Mouse (Mus musculus) monocyte, adult 2 months (primary cell): Measurements from ENCODE around the gene Ppp1r14c.
"Not testable (repeated sequence)": the region's sequence is repeated elsewhere in the genome, so short reads cannot be mapped to it uniquely, and the experiment has no call there.

Experiments used
- DNase-seq, 2 experiments: peaks; one replicate each; pipeline ENCODE4 v3.0.0; 2022; ENCODE audit warnings: low spot score in 2 of 2, low read depth in 1 of 2

The Ppp1r14c gene

GRCm38 (mm10) chr10:3466135-3466626 lies 100.3 kb downstream of the Ppp1r14c start:
- no peak for DNase-seq

DNA sequence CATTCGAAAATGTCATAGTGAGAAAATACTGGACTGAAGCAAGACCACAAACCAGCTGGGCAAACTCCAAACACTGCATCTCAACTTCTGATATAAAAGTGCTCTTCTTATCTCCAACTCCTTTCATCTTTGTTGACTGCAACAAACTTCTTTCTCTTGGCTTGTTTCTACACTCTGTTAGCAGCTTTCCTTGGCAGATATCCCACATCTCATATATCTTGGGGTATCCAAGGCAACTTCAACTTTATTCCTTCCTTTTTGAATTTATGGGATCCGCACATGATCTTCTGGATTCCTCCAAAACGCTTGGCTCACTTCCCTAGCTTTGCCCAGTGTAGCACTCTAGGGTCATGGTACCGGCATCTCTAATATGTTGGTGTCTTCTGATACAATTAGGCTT lies 102.7 kb downstream of the Ppp1r14c start:
- DNase-seq: no peak

DNA sequence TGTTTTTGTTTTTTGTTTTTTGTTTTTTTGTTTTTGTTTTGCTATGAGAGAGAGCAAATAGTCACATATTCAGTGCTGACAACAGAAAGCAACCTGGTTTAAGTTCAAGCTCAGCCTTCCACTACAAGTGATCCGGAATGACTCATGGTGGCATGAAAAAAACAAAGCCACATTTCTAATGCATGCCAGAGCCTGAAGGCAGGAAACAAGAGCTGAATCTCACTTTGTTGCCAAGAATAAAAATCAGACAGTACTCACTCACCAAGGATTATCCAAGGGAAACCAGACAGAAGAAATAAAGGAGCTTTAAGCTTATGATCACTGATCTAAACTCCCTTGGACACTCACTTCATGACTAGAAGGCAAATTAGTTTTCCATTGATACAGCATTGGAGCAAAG lies 110.8 kb downstream of the Ppp1r14c start:
- DNase-seq: no peak

DNA sequence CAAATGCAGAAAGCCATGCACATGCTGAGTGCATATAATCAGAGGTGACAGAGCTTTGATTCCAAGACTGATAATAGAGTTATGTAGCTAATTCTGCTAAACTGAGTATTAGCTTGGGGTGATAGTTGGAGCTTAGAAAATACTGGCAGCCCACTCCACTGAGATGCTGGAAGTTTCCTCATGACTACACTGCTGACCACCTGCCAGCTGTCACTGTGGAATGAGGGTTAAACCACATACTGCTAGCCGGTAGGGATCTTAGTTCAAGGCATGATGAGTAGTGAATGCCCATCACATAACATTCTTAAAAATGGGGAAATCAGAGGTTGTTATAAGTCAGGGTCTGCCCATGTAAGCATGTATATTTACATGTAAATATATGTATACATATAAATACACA lies 113.9 kb downstream of the Ppp1r14c start:
- DNase-seq: no peak

DNA sequence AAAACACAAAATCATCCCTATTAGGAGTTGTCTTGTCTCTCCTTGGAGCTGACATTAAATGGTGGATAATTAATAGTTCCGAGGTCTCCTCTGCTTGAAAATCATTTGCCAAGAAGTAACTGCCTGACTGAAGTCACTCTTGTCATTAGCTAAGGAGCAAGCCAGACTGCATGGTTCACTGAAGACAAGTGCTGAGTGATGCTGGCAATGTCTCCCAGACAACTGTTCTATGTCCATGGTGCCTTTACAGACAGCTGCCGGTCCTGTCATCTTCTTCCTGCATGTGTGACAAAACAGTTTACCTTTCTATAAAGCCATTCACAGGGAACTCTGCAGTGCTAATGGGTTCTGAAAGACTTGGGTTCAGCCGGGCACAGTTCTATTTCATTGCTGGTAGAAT lies 124.2 kb downstream of the Ppp1r14c start:
- DNase-seq: no peak

- DNase-seq: no peak
Observed at GRCm38 (mm10) chr10:3496791-3497190, 130.9 kb downstream of the Ppp1r14c start.

GRCm38 (mm10) chr10:3500846-3501245 lies 135.0 kb downstream of the Ppp1r14c start:
- DNase-seq: not testable (repeated sequence)

GRCm38 (mm10) chr10:3507484-3508221 lies 141.8 kb downstream of the Ppp1r14c start:
- DNase-seq: no peak

DNA sequence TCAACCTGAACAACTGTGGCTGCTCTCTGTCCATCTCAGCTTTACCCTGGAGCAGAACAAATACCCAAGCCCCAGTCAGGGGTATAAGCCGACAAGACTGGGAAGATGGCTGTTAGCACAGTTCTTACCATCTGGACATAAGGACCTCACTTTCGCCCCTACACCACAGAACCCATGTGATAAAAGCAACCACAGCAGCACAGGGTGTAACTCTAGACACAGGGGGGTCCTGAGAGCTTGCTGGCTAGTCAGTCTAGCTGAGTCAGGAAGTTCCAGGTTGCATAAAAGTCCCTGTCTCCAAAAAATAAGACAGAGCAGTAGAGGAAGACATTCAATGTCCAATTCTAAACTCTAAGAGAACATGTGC lies 142.3 kb downstream of the Ppp1r14c start:
- DNase-seq: no peak

GRCm38 (mm10) chr10:3508746-3509145 lies 142.9 kb downstream of the Ppp1r14c start:
- no peak for DNase-seq

DNA sequence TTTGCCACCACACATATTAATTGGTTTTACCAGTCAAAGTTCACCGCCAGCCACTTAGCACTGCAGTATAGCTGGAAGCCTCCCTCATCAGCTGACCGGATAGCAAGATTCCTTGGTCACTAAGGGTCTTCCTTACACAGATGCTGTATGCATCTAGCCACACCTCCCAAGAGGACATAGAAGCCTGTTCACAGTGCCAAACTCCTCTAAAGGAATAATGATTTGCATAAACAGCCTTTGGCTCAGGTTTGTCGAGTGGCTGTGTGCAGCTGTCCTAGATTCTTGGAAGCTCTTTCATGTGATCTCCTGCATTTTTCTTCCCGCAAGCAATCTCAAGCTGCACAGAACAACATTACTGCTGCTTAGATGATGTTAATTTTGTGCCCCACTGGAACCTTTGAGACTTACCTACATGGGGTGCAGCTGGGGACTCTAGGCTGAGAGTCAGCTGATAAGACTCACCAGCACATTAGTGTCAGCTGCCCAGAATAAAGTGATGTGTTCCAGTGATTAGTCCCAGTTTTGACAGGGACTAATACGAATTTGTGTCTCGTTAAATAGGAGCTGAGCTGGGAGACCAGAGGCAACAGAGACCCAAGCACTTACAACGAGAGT lies 143.9 kb downstream of the Ppp1r14c start:
- DNase-seq: no peak

- no peak for DNase-seq
Observed at GRCm38 (mm10) chr10:3510486-3510885, 144.6 kb downstream of the Ppp1r14c start.

GRCm38 (mm10) chr10:3511401-3511800 lies 145.5 kb downstream of the Ppp1r14c start:
- DNase-seq: no peak

DNA sequence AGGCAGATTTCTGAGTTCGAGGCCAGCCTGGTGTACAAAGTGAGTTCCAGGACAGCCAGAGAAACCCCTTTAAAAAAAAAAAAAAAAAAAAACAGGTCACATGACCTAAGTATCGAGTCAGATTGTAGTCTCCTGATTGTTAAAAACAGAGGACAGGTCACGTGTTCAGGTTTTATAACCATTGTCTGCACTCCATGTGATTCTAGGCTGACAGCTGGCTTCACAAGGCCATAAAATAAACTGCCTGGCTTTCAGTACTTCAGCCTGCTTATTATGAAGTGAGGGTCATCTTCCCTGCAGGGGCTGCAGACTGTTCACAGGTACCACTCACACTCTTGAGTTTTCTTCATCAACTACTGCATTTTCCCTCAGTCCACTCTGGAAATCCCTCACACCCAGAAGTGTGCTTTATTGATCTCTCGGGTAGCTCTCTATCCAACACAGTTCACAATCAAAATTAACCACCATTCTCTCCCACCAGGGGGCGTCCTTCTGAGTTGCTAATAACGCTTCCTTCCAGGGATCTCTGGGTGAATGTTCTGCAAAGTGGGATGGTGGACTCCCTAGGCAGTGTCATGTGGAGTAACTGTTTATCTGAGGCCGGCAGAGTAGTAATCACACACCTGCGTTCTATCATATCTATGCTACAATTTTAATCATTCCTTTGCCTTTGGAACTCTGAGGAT lies 146.9 kb downstream of the Ppp1r14c start:
- DNase-seq: no peak

DNA sequence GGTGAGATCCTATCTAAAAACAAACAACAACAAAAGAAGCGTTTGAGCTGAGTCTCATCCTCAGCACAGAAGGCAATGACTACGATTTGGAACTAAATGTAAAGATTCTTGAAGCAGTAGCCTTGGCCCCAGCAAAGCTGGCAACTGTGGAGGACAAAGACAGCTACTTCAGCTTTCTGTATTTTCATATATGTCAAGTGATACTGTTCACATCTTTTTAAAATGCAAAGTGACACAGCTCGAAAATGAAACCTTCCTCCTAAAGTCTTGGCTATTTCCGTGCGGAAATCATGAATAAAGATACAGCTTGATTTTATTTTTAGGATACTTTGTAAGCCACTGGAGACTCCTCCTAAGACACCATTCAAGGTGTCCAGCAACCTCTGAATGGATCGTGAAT lies 148.1 kb downstream of the Ppp1r14c start:
- no peak for DNase-seq
